Mouse (Mus musculus) olfactory bulb, adult 2 months (tissue): ENCODE results near the gene Prkx.

Experiments used
- CTCF ChIP-seq: fragments of 200-500 bp; IDR thresholded peaks from 2 replicates; pipeline ENCODE4 v1.5.1; 2012; ENCODE audit warnings: low read depth, mild to moderate bottlenecking, low read length, moderate library complexity; ENCODE audit not compliant: insufficient read depth
- POLR2A ChIP-seq: fragments of 200-500 bp; IDR thresholded peaks from 2 replicates; pipeline ENCODE4 v1.6.1; 2012; ENCODE audit warnings: mild to moderate bottlenecking, low read depth, low read length, moderate library complexity; ENCODE audit not compliant: insufficient read depth

GRCm38 (mm10) chrX:77799554-77799953 is 3.5 kb upstream of the Prkx start:
- TF ChIP-seq CTCF (no peak), POLR2A (no peak)
